Comparison of ENCODE assay signal across 24 mouse cellular contexts in genomic region chr13:42938346-42938745, GRCm38 (mm10).
"Had no signal": no experiment of that assay in that cellular context is flagged by ENCODE, and none has a peak within 500 bp of the region (broad histone marks: within the 10 kb centered on the region; RNA-seq: fewer than 3 reads in every experiment).

No protein-coding gene starts in this region.

- H3K4me1 ChIP-seq: heart, embryonic 13.5 days; heart, embryonic 15.5 days; liver, embryonic 12.5 days had no signal

- H3K4me3 ChIP-seq: heart, adult 2 months; heart, embryonic 13.5 days; heart, embryonic 15.5 days; hindbrain, embryonic 13.5 days; hindbrain, embryonic 15.5 days; kidney, embryonic 15.5 days; limb, embryonic 13.5 days; limb, embryonic 15.5 days; liver, embryonic 12.5 days had no signal

- H3K27ac ChIP-seq: heart, adult 2 months; heart, embryonic 13.5 days; heart, embryonic 15.5 days; hindbrain, embryonic 13.5 days; hindbrain, embryonic 15.5 days; hindbrain, postnatal 0 days; kidney, embryonic 15.5 days; kidney, postnatal 0 days; limb, embryonic 13.5 days; limb, embryonic 15.5 days; liver, embryonic 12.5 days; liver, embryonic 14.5 days had no signal

- DNase-seq: gastrocnemius, postnatal 14 days; gastrocnemius, postnatal 36 days; heart, adult 2 months; heart, postnatal 14 days; heart, postnatal 36 days; kidney, adult 11 months; kidney, adult 2 months; kidney, adult 9 months; kidney, postnatal 14 days; kidney, postnatal 36 days; layer of hippocampus, adult 9-11 months; layer of hippocampus, postnatal 36 days; left cerebral cortex, postnatal 4 days had no signal
